Mouse (Mus musculus): ENCODE measurements around the gene Greb1.

- no peak for TF ChIP-seq CTCF (IDR thresholded peaks at IDR 0.05; ENCODE audit: control insufficient read depth, insufficient read depth, low read length)
- TF ChIP-seq POLR2A (IDR thresholded peaks at IDR 0.05; ENCODE audit: borderline replicate concordance, control insufficient read depth, low read depth, low read length): no peak
Observed at GRCm38 (mm10) chr12:16778523-16778922, 22.2 kb downstream of the Greb1 start.

Measured in bone marrow, adult 2 months (tissue).